Mouse (Mus musculus): ENCODE results near the gene Nck2.

- no peak for TF ChIP-seq HCFC1 (IDR thresholded peaks at IDR 0.05; ENCODE audit: borderline replicate concordance, insufficient read depth, low read length)
- no peak for TF ChIP-seq CHD2 (IDR thresholded peaks at IDR 0.05; ENCODE audit: low read depth, low read length)
- no peak for TF ChIP-seq ZC3H11A (IDR thresholded peaks at IDR 0.05; ENCODE audit: borderline replicate concordance, low read depth, low read length)
- no peak for TF ChIP-seq ZNF384 (IDR thresholded peaks at IDR 0.05; ENCODE audit: low read depth, low read length)
These were observed 58.4 kb downstream of the Nck2 start for GRCm38 (mm10) chr1:43502792-43503146.
